Mouse (Mus musculus): Measurements from ENCODE around the gene Krt19. TPM values are rescaled to one million over a fixed set of nuclear protein-coding genes. Genes with fewer than 3 reads are reported as not detected.

The Krt19 gene
- polyA plus RNA-seq (2014; fragmentation: Illumina TruSeq; extraction: RNeasy Lipid Tissue Mini Kit (QIAGEN cat#74804); ENCODE audit: low read depth, low replicate concordance), result 152 TPM

DNA sequence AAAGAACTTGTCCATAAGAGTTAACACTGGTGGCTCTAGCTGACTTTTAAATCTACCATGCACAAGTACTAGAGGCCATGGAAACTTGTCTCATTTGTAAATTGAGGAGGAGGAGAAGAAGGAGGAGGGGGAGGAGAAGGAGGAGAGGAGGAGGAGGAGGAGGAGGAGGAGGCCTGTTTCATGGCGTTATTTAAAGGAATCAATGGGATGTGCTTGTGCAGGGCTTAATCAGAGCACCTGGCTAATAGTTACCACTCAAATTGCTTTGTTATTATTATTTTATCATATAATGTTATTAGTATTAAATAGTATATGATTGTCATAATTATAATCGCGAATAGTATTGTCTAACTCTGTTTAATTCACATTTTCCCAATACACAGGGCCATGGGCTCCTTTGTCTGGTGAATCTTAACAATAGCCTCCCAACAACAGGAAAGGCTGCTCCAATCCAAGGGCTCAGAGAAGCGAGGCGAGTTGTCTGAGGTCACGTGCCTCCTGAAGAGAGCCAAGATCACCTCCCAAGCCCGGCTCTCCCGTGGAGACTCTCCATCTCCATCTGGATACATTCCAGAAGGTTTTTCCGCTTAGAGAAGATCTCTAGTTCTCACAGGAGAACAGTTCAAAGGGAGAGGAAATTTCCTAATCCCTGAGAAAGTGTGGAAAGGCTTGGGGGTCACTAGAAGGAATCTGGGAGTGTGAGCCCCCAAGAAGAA, at the start of gene Krt19:
Krt19 (minus strand) TSS at position 51 of the 716 bp plus-strand sequence.

DNA sequence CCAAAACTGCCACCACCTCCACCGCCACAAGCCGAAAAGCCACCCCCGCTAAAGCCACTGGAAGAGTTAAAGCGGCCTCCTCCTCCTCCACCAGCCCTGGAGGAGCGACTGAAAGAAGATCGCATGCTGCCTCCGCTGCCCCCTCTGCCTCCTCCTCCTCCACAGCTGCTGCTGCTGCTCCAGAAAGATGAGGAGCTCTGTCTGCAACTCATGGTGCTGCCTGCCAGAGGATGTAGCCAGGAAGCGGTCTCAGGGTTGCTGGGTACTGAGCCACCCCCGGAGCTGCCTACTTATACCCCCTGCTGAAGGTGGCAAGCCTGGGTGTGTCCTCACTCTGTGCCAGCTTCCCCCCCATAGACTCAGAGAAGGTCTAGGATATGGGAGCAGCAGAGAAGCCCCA, 44.5 kb upstream of the Krt19 start, which contains the start of gene Krt9:
Krt9 (minus strand) TSS at position 255 of the 400 bp plus-strand sequence.

DNA sequence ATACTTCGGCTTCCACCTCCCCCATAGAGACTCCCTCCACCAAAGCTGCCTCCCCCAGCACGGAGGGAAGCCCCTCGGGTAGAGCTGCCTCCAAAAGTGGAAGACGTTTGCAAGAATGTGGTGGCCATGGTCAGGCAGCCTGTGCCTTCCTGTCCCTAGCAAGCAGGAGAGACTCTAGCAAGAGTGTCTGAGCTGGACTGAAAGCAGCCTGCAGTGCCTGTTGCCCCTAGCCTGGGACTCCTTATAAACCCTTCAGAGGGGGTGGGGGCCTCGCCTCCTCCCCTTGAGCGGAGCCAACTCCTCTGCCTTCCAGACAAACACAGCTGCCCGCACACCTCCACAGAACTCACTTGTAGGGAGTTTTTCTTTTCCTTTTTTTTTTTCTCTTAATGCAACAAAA, 12.7 kb downstream of the Krt19 start, which contains the start of gene Krt15:
Krt15 (minus strand) TSS at position 198 of the 400 bp plus-strand sequence.

DNA sequence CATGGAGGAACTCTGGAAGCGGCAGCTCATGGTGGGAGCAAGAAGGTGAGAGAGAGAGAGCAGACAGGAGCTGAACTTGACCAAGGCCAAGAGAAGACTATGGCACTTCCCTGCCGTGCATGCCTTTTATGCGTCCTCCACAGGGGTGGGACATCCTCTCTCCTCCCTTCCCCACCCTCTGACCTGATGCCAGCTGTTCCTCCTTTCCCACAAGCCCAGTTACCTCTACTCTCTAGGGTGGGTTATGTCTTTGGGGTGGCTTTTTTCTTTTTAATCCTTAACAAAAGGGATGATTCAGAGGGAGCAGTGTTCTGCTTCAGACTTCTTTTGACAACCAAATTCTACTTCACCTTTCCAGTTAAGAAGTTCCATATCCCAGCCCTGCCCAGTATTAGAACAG, 27.0 kb downstream of the Krt19 start, which contains the start of gene Krt13:
Krt13 (minus strand) TSS at position 101 of the 400 bp plus-strand sequence.

DNA sequence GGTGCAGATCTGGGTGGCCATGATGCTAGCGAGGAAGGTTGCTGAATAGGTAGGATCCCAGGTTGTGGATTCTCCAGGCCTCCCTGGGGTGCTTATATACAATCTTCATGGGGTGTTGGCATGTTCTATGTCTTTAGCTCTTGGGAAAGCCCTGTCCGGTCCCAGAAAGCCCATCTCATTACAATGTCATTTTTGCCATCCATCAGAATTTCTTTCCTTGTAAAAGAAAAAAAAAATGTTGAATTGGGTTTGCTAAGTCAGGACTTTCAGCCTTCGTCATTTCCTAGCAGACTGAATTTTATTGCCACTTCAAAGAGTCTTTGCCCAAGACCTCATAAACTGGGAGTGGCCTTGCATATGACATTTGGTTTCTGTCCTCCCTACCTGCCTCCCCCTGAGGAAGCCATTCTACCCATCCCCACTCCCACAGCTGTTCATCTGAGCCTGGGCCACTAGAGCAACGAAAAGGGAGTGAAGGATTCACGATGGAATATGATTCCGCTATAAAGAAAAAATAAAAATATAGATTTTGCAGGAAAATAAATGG, 42.8 kb downstream of the Krt19 start, which contains the start of gene Krt36:
Krt36 (minus strand) TSS at position 51 of the 547 bp plus-strand sequence.

DNA sequence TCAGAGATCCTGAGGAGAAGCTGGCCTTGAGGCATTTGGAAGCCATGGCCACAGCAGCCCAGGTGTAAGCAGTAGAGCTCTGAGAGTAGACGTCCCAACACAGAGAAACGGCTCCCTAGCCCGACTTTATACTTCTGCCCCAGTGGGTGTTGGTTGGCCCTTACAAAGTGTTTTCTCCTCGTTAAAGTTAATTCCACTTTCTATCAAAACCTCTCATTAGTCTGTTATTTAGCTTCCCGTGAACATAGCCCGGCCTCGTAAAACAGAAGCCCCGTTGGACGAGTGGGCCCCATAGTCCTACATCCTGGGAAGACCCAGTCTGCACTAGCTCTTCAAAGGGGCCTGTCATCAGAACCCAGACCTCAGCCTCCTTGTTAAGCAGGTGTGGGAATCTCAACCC, 52.3 kb downstream of the Krt19 start, which contains the start of gene Krt35:
Krt35 (minus strand) TSS at position 101 of the 400 bp plus-strand sequence.

Other genes with a start within 250 kb of the Krt19 start
- not detected for gene Krtap31-1, start 240.7 kb downstream of the Krt19 start, polyA plus RNA-seq (2014; fragmentation: Illumina TruSeq; extraction: RNeasy Lipid Tissue Mini Kit (QIAGEN cat#74804); ENCODE audit: low read depth, low replicate concordance)
- not detected for gene Gm11565, start 233.9 kb downstream of the Krt19 start, polyA plus RNA-seq (2014; fragmentation: Illumina TruSeq; extraction: RNeasy Lipid Tissue Mini Kit (QIAGEN cat#74804); ENCODE audit: low read depth, low replicate concordance)
- not detected for gene Krtap31-2, start 212.4 kb downstream of the Krt19 start, polyA plus RNA-seq (2014; fragmentation: Illumina TruSeq; extraction: RNeasy Lipid Tissue Mini Kit (QIAGEN cat#74804); ENCODE audit: low read depth, low replicate concordance)
- not detected for gene Krtap9-5, start 200.2 kb downstream of the Krt19 start, polyA plus RNA-seq (2014; fragmentation: Illumina TruSeq; extraction: RNeasy Lipid Tissue Mini Kit (QIAGEN cat#74804); ENCODE audit: low read depth, low replicate concordance)
- gene Krtap29-1, start 169.6 kb downstream of the Krt19 start, polyA plus RNA-seq (2014; fragmentation: Illumina TruSeq; extraction: RNeasy Lipid Tissue Mini Kit (QIAGEN cat#74804); ENCODE audit: low read depth, low replicate concordance), result not detected
- gene Krtap16-1, start 162.1 kb downstream of the Krt19 start, polyA plus RNA-seq (2014; fragmentation: Illumina TruSeq; extraction: RNeasy Lipid Tissue Mini Kit (QIAGEN cat#74804); ENCODE audit: low read depth, low replicate concordance), result not detected
- not detected for gene Krtap17-1, start 154.7 kb downstream of the Krt19 start, polyA plus RNA-seq (2014; fragmentation: Illumina TruSeq; extraction: RNeasy Lipid Tissue Mini Kit (QIAGEN cat#74804); ENCODE audit: low read depth, low replicate concordance)
- gene Krt33a, start 132.5 kb downstream of the Krt19 start, polyA plus RNA-seq (2014; fragmentation: Illumina TruSeq; extraction: RNeasy Lipid Tissue Mini Kit (QIAGEN cat#74804); ENCODE audit: low read depth, low replicate concordance), result not detected
- gene Krt33b, start 118.8 kb downstream of the Krt19 start, polyA plus RNA-seq (2014; fragmentation: Illumina TruSeq; extraction: RNeasy Lipid Tissue Mini Kit (QIAGEN cat#74804); ENCODE audit: low read depth, low replicate concordance), result not detected
- gene Krt34, start 107.1 kb downstream of the Krt19 start, polyA plus RNA-seq (2014; fragmentation: Illumina TruSeq; extraction: RNeasy Lipid Tissue Mini Kit (QIAGEN cat#74804); ENCODE audit: low read depth, low replicate concordance), result not detected
- not detected for gene Krt31, start 98.1 kb downstream of the Krt19 start, polyA plus RNA-seq (2014; fragmentation: Illumina TruSeq; extraction: RNeasy Lipid Tissue Mini Kit (QIAGEN cat#74804); ENCODE audit: low read depth, low replicate concordance)
- 0.31 TPM for gene Krt32, start 60.4 kb downstream of the Krt19 start, polyA plus RNA-seq (2014; fragmentation: Illumina TruSeq; extraction: RNeasy Lipid Tissue Mini Kit (QIAGEN cat#74804); ENCODE audit: low read depth, low replicate concordance)
- not detected for gene Krt35, start 52.4 kb downstream of the Krt19 start, polyA plus RNA-seq (2014; fragmentation: Illumina TruSeq; extraction: RNeasy Lipid Tissue Mini Kit (QIAGEN cat#74804); ENCODE audit: low read depth, low replicate concordance)
- gene Krt36, start 43.0 kb downstream of the Krt19 start, polyA plus RNA-seq (2014; fragmentation: Illumina TruSeq; extraction: RNeasy Lipid Tissue Mini Kit (QIAGEN cat#74804); ENCODE audit: low read depth, low replicate concordance), result 0.48 TPM
- gene Krt13, start 27.1 kb downstream of the Krt19 start, polyA plus RNA-seq (2014; fragmentation: Illumina TruSeq; extraction: RNeasy Lipid Tissue Mini Kit (QIAGEN cat#74804); ENCODE audit: low read depth, low replicate concordance), result not detected
- 10.5 TPM for gene Krt15, start 12.7 kb downstream of the Krt19 start, polyA plus RNA-seq (2014; fragmentation: Illumina TruSeq; extraction: RNeasy Lipid Tissue Mini Kit (QIAGEN cat#74804); ENCODE audit: low read depth, low replicate concordance)
- not detected for gene Krt9, start 44.6 kb upstream of the Krt19 start, polyA plus RNA-seq (2014; fragmentation: Illumina TruSeq; extraction: RNeasy Lipid Tissue Mini Kit (QIAGEN cat#74804); ENCODE audit: low read depth, low replicate concordance)
- gene Krt14, start 58.9 kb upstream of the Krt19 start, polyA plus RNA-seq (2014; fragmentation: Illumina TruSeq; extraction: RNeasy Lipid Tissue Mini Kit (QIAGEN cat#74804); ENCODE audit: low read depth, low replicate concordance), result 34.6 TPM
- gene Krt16, start 100.2 kb upstream of the Krt19 start, polyA plus RNA-seq (2014; fragmentation: Illumina TruSeq; extraction: RNeasy Lipid Tissue Mini Kit (QIAGEN cat#74804); ENCODE audit: low read depth, low replicate concordance), result not detected
- gene Krt17, start 112.4 kb upstream of the Krt19 start, polyA plus RNA-seq (2014; fragmentation: Illumina TruSeq; extraction: RNeasy Lipid Tissue Mini Kit (QIAGEN cat#74804); ENCODE audit: low read depth, low replicate concordance), result 2.0 TPM
- not detected for gene Krt42, start 121.2 kb upstream of the Krt19 start, polyA plus RNA-seq (2014; fragmentation: Illumina TruSeq; extraction: RNeasy Lipid Tissue Mini Kit (QIAGEN cat#74804); ENCODE audit: low read depth, low replicate concordance)
- gene Eif1, start 171.2 kb upstream of the Krt19 start, polyA plus RNA-seq (2014; fragmentation: Illumina TruSeq; extraction: RNeasy Lipid Tissue Mini Kit (QIAGEN cat#74804); ENCODE audit: low read depth, low replicate concordance), result 496 TPM
- not detected for gene Gast, start 185.7 kb upstream of the Krt19 start, polyA plus RNA-seq (2014; fragmentation: Illumina TruSeq; extraction: RNeasy Lipid Tissue Mini Kit (QIAGEN cat#74804); ENCODE audit: low read depth, low replicate concordance)
- 33.4 TPM for gene Hap1, start 207.5 kb upstream of the Krt19 start, polyA plus RNA-seq (2014; fragmentation: Illumina TruSeq; extraction: RNeasy Lipid Tissue Mini Kit (QIAGEN cat#74804); ENCODE audit: low read depth, low replicate concordance)
- 129 TPM for gene Jup, start 249.1 kb upstream of the Krt19 start, polyA plus RNA-seq (2014; fragmentation: Illumina TruSeq; extraction: RNeasy Lipid Tissue Mini Kit (QIAGEN cat#74804); ENCODE audit: low read depth, low replicate concordance)